Mouse (Mus musculus) heart, postnatal 4 days (tissue): Measurements from ENCODE around the gene Nos1ap. TPM values are rescaled to one million over a fixed set of nuclear protein-coding genes. Genes with fewer than 3 reads are reported as not detected.
A peak's percentile ranks its signal among the peaks of the same experiment; 100 is the strongest.

ENCODE experiments used
- DNase-seq: peaks from one replicate; pipeline ENCODE4 v3.0.0; 2021
- total RNA-seq, 2 experiments: library from RNA; stranded (reverse); gene quantifications; 2 replicates each; pipeline ENCODE4 v1.2.3; 2021

Nos1ap gene
- total RNA-seq, 2 experiments from 2014 or later, result 19.9 to 20.0 TPM

- no peak for DNase-seq
Measured at GRCm38 (mm10) chr1:170353335-170353734, 236.3 kb downstream of the Nos1ap start.

GRCm38 (mm10) chr1:170351080-170351479, 238.6 kb downstream of the Nos1ap start:
- no peak for DNase-seq

DNA sequence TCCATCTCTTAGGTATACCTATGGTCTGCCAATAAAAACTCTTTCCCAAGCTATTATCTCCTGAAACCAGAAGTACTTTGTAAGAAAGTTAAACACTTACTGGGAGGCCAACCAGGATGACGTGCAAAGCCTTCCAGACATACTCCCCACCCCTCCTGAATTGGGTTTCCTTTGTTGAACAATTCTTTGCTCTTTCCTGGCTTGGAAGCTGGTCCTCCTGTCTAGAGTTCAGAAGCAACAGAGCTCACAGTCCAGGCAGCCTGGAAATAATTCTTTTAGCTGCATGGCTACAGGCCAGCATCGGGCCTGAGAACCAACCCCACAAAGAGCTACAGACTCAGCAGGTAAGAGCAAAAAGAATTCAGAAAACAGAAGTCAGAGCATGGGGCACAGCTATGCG, 243.4 kb downstream of the Nos1ap start:
- no peak for DNase-seq

GRCm38 (mm10) chr1:170343906-170344305, 245.8 kb downstream of the Nos1ap start:
- no peak for DNase-seq

DNA sequence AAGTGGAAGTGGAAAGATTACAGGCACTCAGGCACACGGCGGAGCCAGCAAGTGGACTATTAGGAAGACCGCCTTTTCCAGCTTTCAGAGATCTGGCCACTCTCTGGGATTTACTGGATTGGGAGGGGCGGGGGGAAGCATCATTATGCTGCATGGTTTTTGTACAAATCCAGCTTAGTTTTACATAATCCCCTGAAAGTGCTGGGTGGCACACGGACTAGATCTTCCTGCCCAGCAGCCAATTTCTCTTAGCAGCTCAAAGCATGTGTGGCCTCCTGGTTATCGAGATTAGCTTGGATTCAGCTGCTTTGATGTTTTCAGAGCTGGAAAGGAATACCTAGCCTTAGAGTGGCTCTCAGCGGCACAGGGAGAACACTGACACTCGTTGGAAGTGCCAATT, 246.6 kb downstream of the Nos1ap start:
- DNase-seq, result no peak

DNA sequence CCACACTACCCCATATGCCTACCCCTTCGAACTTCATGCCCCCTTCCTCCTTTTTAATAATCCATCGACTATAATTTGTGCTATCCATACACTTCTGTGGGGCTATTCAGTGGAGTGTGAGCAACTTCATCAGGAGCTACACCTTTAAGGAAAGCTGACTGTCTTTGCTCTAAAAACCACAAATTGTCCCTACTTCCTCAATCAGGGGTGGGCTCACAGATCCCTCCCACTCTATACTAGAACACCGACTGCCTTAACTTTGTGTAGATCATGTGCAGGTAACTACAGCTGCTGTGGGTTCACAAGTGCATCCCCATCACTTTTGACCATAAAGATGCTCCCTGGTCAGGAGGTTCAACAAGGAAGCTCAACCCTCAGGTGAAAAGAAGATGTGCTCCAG, 249.7 kb downstream of the Nos1ap start:
- DNase-seq, result no peak

DNA sequence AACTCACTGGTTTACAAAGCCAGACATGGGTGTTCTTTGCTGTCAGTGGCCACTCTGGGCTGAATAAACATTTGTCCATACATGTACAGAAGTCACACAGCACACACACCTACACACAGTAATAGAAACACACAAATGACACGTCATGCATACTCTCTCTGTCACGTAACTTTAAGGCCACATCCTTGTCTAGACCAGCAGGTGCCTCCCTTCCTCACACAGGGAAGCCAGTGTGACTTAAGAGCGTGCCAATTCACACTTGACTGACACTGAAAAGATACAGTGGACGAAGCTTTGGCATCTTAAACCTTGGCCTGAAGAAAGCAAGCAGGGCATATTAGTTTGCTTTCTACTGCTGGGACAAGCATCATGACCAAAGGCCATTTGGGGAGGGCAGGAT, 256.9 kb downstream of the Nos1ap start:
- no peak for DNase-seq

DNA sequence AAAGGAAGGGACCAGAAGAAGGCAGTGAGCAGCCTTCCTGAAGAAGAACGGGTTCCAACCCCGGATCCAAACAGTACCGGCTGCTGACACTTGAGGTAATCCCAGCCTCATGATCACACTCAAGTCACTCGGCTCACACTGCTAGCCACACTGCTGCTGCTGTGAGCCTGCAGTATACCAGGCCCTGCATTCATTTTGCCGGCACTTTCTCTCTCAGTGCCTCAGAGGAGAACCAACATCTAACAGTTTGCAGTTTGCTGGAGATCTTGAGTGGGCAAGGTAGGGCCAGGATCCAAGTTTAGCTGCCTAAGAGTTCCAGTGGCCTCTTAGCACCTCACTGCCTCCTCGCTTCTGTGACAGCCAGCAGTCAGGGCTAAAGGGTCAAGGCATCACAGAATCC, 257.7 kb downstream of the Nos1ap start:
- no peak for DNase-seq

DNA sequence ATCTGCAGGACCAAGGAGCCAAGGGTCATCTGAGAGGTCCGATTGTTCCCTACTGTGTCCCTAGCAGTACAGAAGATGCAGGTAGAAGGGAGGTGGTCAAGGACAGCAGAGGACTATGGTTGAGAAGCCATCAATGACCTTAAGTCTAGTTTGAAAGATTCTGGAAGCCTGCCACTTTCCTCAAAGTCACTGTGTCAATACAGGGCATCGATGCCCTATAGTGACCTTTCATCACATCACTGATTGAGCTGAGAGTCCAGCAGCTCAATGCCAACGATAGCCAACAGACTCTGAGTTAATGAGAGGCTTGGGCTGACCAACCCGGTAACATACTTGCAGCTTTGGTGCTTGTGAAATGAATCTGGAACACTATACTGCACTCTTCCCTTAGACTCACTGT, 264.4 kb downstream of the Nos1ap start:
- no peak for DNase-seq

DNA sequence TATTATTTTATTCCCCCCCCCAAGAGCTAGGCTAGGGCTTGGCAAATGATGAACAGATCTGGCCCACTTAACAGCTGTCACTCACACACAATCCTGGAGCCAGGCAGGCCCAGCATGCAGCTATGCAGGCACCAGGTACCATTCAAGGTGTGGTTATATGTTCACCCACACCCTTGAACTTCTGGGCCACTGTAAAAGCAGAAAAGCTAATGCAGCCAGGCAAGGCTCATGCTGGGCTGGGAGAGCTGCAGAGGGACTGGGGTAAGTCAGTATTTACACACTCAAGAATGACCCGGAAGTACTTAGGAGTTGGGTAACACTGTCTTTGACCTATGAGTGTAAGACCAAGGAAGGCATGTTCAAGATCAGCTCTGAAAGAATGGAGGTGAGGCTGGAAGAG, 265.3 kb downstream of the Nos1ap start:
- DNase-seq, result no peak

DNA sequence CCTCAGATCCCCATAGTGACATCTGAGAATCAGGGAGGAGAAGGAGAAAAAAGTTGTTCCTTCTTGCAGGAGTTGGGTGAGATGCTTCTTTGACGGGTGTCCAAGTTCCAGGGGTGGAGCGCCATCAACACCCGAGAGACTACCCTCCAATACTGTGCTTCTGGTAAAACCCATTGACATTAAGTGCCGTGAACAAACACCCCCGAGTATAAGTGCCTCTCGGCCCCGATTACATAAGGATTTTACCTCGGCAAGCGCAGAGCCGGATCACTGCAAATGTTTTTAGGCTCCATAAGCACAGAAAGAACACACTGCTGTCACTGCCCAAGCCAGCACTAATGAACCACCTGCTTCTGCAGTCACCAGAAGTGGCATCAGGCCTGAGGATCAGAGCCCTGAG, 266.7 kb downstream of the Nos1ap start:
- DNase-seq, result no peak

DNA sequence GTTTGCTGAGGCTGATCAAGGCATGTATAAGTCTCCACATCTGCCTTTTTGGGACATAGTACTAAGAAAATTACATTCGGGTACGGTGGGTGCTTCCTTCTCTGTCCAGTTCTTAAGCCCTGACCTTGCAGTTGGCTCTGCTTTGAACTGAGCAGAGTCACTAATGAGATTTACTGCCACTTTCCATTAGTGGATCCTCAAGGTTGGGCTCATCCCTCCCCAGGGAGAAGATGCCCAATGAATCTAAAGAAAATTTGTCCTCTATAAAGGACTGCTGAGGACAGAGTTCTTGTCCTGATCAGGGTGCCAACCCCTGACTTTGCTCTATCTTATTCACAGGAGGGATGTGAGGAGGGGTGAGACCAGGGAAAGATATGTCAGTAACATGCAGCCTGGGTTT, 267.6 kb downstream of the Nos1ap start:
- DNase-seq, result no peak

DNA sequence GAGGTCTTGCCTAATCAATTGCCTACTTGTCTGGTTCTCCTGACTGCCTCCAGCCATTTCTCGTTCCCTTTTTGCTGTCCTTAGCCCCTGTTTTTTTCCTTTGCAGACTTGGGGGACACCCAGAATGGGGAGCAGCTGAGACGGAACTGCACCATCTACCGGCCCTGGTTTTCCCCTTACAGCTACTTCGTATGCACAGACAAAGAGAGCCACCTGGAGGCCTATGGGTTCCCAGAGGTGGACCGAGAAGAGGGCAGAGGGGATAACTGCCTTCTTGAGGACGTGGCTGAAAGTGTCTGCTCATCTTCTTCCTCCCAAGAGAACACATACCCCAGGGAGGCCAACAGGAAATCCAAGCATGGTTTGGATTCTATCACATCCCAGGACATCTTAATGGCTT, 278.2 kb downstream of the Nos1ap start:
- DNase-seq, result no peak

- no peak for DNase-seq
Measured at GRCm38 (mm10) chr1:170308503-170308902, 281.2 kb downstream of the Nos1ap start, which contains the start of gene Spata46. TSS of gene Spata46 (plus strand) at chr1:170308803.

DNA sequence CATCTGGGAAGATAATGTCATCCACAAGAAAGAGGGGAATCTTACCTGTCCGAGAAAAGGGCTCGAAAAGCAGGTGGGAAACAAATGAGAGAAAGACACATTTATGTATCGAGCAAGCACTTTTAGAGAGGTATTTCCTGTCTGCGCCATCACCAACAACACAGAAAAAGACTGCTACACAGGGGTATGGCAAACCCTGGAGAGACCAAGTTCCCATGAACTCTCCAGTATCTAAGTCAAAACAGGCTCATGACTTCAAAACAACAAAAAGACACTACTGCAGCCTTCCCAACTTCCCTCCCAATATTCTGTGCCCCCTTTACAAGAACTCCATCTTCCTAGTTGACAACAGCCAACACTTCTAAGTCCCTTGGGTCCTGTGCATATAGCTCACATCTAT, 283.4 kb downstream of the Nos1ap start, which contains the start of gene Gm7694:
Gene Gm7694, minus strand, starts transcription at position 101 of the 400 bp plus-strand sequence.
- DNase-seq, result no peak

DNA sequence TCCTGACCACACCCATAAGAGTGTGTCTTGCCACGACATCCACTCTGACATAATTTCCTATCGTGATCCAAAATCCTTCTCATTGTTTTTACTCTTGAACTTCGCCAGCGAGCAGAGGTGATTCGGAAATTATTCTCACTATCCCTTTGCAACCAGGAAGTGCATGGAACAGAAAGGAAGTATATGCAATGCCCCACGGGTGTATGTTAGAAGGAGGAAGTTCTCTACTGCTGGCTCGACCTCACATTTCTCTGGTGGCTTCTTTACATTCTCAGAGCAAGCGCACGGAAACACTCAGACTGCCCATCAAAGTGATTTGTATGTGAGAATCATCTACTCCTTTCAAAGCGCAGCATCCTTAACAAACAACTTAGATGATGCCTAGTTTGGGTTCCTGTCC, 284.7 kb downstream of the Nos1ap start:
- no peak for DNase-seq

DNA sequence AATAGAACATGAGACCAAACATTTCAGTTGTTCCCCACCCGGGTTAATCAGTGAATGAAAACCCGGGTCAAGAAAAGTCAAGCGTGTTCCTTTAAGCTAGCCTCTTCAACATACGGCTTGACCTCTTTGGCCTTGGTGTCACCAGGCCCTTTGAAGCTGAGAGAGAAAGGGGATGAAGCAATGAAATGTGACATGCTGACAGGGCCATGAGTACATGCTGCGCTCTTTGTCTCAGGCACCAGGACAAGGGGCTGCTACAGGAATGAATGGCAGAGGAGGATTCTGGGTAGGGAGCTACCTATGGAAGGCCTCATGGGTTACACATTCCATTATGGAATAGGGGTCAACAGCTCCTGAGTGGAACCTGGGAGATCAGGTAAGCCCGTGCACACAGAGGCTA, 286.6 kb downstream of the Nos1ap start:
- DNase-seq, result no peak

DNA sequence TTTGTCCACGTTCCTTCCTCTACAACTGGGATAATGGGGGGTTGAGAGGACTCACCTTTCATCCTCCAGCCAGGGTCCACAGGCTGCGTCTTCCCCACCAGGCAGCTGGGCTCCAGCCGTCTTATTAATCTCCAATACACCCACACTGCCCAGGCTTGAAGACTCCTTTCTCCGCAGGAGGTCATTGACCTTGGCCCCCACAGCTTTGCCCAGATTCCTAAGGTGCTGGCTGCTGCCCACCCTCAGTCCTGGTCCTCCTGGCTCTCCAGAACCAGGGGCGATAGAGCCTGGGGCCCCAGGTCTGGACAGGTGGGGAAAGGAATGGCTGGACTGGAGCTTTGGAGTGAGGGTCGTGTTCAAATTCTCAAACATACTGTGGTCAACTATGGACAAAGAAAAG, 287.2 kb downstream of the Nos1ap start:
- no peak for DNase-seq

- DNase-seq, result no peak
Measured at GRCm38 (mm10) chr1:170301686-170302085, 288.0 kb downstream of the Nos1ap start.

- DNase-seq, result no peak
Measured at GRCm38 (mm10) chr1:170299496-170299895, 290.2 kb downstream of the Nos1ap start.

GRCm38 (mm10) chr1:170294786-170295570, 294.7 kb downstream of the Nos1ap start:
- no peak for DNase-seq

GRCm38 (mm10) chr1:170293257-170293656, 296.4 kb downstream of the Nos1ap start:
- no peak for DNase-seq

- peak; percentile 57 for DNase-seq
Measured at GRCm38 (mm10) chr1:170292239-170292951, 297.3 kb downstream of the Nos1ap start.
